Mouse (Mus musculus): Measurements from ENCODE around the gene Rbm42. TPM values are rescaled to one million over a fixed set of nuclear protein-coding genes. Genes with fewer than 3 reads are reported as not detected.

Rbm42 gene
- polyA plus RNA-seq, 1 experiment = 23.2 TPM

DNA sequence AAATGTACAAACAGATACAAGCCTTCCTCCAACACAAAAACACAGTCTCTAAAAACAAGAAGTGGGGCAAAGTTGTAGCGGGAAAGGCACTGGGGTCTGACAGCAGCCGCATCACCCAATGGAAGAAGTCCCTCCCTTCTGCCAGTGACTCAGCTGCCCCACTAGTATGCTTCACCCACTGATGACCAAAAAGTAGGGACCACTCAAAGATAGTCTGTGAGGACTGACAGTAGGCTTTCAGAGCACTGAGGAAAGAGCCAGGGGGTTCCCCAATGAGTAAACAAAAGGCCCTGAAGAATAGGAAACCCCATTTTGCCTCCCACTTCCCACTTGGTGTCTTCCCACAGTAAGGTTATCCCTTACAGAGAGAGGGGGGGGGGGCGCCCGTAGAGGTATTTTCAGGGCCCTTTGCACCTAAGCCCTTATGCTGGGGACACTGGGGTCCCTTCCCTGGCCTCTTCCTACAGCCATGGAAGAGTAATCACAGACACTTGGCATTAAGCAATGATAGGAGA is 55.5 kb downstream of the Rbm42 start:
- no peaks in the 10 kb centered on the region for H3K9me3 ChIP-seq (ENCODE audit: control insufficient read depth, low read length)
- peaks cover 41% of the 10 kb centered on the region for H3K4me1 ChIP-seq (ENCODE audit: control insufficient read depth)
- no peaks in the 10 kb centered on the region for H3K36me3 ChIP-seq (ENCODE audit: control insufficient read depth)
- no peak overlapping the region for H3K4me3 ChIP-seq (replicated peaks)
- peaks cover 11% of the 10 kb centered on the region for H3K27me3 ChIP-seq (ENCODE audit: control insufficient read depth)
- TF ChIP-seq TAL1 (IDR thresholded peaks at IDR 0.05; ENCODE audit: low read length) = no peak
- TF ChIP-seq GATA1 (IDR thresholded peaks at IDR 0.05; ENCODE audit: low read length) = no peak

DNA sequence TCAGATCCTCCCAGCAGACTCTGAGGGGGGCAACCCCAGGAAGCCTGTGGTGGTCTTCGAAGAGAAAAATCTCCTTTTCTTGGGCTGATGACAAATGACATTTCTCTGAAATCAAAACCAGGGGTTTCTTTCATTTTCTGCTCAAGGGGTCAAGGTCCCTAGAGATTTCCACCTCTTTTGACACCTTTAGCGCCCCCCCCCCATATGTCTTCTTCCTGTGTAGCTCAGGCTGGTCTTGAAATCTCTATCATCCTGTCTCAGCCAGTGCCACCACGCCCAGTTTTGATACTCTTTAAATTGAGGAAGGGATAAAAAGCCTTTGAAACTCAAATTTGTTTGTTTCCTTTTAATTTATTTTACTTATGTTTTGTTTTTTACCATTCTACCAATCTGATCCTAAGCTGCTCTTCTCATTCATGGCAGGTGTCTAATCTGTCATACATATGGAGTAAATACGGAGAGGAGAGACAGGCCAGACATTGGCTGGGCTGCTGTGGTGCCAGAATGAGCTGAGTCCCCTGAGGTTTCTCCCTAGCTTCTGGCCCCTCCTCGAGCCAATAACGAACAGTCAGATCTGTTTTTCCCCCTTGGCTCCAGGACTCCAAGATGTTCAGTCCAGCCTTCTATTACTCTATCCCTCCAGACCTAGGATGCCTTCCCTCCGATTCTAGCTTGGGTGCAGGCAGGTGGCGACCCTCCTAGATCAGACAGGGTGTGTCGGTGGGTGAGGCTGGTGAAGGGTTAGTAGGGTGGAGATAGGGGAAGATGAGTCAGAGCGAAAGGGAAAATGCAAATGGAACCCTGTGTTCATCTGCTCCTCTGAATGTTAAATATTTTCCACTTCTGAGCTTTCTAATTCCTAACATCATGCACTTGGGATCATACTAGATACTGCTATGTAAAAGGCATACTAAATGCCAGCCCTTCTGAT is 56.3 kb downstream of the Rbm42 start:
- no peaks in the 10 kb centered on the region for H3K9me3 ChIP-seq (ENCODE audit: control insufficient read depth, low read length)
- no peaks in the 10 kb centered on the region for H3K36me3 ChIP-seq (ENCODE audit: control insufficient read depth)
- peaks cover 47% of the 10 kb centered on the region for H3K4me1 ChIP-seq (ENCODE audit: control insufficient read depth)
- H3K4me3 ChIP-seq (replicated peaks) = no peak overlapping the region
- peaks cover 11% of the 10 kb centered on the region for H3K27me3 ChIP-seq (ENCODE audit: control insufficient read depth)
- no peak for TF ChIP-seq GATA1 (IDR thresholded peaks at IDR 0.05; ENCODE audit: low read length)
- no peak for TF ChIP-seq TAL1 (IDR thresholded peaks at IDR 0.05; ENCODE audit: low read length)

DNA sequence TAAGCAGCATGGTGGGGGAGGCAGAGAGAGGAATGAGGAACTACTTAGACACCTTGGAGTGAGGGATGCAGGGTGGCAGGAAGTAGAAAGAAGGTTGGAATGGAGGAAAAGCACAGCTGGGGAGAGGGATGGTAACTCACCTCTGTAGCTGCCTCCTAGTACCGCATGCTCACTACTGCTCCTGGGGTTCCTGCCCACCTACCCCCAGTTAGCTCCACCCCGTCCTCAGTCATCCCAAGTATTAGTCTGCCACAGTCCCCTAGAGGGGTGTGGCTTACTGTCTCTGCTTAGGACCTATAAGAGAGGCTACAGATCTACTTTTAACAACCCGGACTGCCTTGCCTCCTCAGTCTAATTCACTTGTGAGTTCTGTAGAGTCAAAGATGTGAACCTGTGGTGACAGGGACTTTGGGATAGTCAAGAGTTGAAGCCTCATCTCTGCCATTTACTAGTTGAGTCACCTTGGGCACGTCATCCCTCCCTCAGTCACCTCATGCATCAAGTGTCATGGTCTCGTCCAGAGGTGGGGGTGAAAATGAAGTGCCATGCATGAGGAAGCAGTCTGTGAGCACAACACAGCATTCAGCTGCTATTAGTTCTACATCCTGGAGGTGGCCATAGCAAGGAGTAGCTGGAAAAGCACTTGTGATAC is 57.2 kb downstream of the Rbm42 start:
- Histone ChIP-seq H3K9me3 (ENCODE audit: control insufficient read depth, low read length) (no peaks in the 10 kb centered on the region), H3K27me3 (ENCODE audit: control insufficient read depth) (peaks cover 11% of the 10 kb centered on the region), H3K36me3 (ENCODE audit: control insufficient read depth) (no peaks in the 10 kb centered on the region), H3K4me1 (ENCODE audit: control insufficient read depth) (peaks cover 48% of the 10 kb centered on the region), H3K4me3 (replicated peaks) (no peak overlapping the region)
- TF ChIP-seq GATA1 (IDR thresholded peaks at IDR 0.05; ENCODE audit: low read length) = no peak
- no peak for TF ChIP-seq TAL1 (IDR thresholded peaks at IDR 0.05; ENCODE audit: low read length)

DNA sequence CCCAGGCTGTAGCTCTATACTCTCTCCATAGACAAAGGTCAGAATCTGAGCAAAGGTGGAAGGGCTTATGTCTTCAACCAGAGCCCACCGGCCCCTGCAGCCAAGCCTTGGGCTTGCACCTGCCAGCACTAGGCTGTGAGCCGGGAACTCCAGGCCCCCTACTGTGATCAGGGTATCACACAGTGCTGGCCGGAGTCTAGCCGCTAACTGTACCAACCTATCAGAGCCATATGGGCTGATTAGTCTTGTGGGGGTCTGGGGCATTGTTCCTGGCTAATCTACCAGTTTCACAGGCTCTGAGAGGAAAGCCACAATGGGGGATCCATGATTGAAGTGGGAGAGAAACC is 58.5 kb downstream of the Rbm42 start:
- no peak overlapping the region for H3K4me3 ChIP-seq (replicated peaks)
- peaks cover 8% of the 10 kb centered on the region for H3K27me3 ChIP-seq (ENCODE audit: control insufficient read depth)
- H3K4me1 ChIP-seq (ENCODE audit: control insufficient read depth) = peaks cover 61% of the 10 kb centered on the region
- H3K9me3 ChIP-seq (ENCODE audit: control insufficient read depth, low read length) = no peaks in the 10 kb centered on the region
- H3K36me3 ChIP-seq (ENCODE audit: control insufficient read depth) = peaks cover 8% of the 10 kb centered on the region
- no peak for TF ChIP-seq TAL1 (IDR thresholded peaks at IDR 0.05; ENCODE audit: low read length)
- no peak for TF ChIP-seq GATA1 (IDR thresholded peaks at IDR 0.05; ENCODE audit: low read length)

Other genes starting within 250 kb of the Rbm42 start
- 0.91 and 1.6 TPM in 2 replicates for gene Tyrobp, start 236.6 kb downstream of the Rbm42 start, polyA plus RNA-seq (2012)
- gene Hcst, start 230.5 kb downstream of the Rbm42 start, polyA plus RNA-seq (2012) = not detected in 2 replicates
- 0.23 and 0.30 TPM in 2 replicates for gene Nfkbid, start 228.6 kb downstream of the Rbm42 start, polyA plus RNA-seq (2012)
- 0.13 and 0.33 TPM in 2 replicates for gene Aplp1, start 204.8 kb downstream of the Rbm42 start, polyA plus RNA-seq (2012)
- 0.02 and 0.05 TPM in 2 replicates for gene Kirrel2, start 192.6 kb downstream of the Rbm42 start, polyA plus RNA-seq (2012)
- gene Nphs1, start 192.0 kb downstream of the Rbm42 start, polyA plus RNA-seq (2012) = not detected in 2 replicates
- 0.11 and 0.36 TPM in 2 replicates for gene Prodh2, start 156.7 kb downstream of the Rbm42 start, polyA plus RNA-seq (2012)
- gene Arhgap33, start 115.3 kb downstream of the Rbm42 start, polyA plus RNA-seq (2012) = 11.7 and 13.0 TPM in 2 replicates
- 3.7 and 6.8 TPM in 2 replicates for gene Hspb6, start 98.1 kb downstream of the Rbm42 start, polyA plus RNA-seq (2012)
- gene Proser3, start 98.0 kb downstream of the Rbm42 start, polyA plus RNA-seq (2012) = 1.9 and 2.3 TPM in 2 replicates
- gene Lin37, start 90.5 kb downstream of the Rbm42 start, polyA plus RNA-seq (2012) = 14.5 and 17.0 TPM in 2 replicates
- 5.6 and 7.7 TPM in 2 replicates for gene U2af1l4, start 87.0 kb downstream of the Rbm42 start, polyA plus RNA-seq (2012)
- gene Gm49396, start 87.0 kb downstream of the Rbm42 start, polyA plus RNA-seq (2012) = 0.15 and 0.18 TPM in 2 replicates
- gene Psenen, start 86.7 kb downstream of the Rbm42 start, polyA plus RNA-seq (2012) = 8.0 and 8.9 TPM in 2 replicates
- gene Igflr1, start 84.9 kb downstream of the Rbm42 start, polyA plus RNA-seq (2012) = 0.61 and 1.5 TPM in 2 replicates
- gene Kmt2b, start 61.6 kb downstream of the Rbm42 start, polyA plus RNA-seq (2012) = 5.2 and 6.8 TPM in 2 replicates
- 0.07 and 0.20 TPM in 2 replicates for gene Zbtb32, start 51.4 kb downstream of the Rbm42 start, polyA plus RNA-seq (2012)
- 0.10 and 0.14 TPM in 2 replicates for gene Upk1a, start 37.5 kb downstream of the Rbm42 start, polyA plus RNA-seq (2012)
- 15.7 and 23.9 TPM in 2 replicates for gene Cox6b1, start 24.2 kb downstream of the Rbm42 start, polyA plus RNA-seq (2012)
- gene Etv2, start 14.5 kb downstream of the Rbm42 start, polyA plus RNA-seq (2012) = not detected in 2 replicates
- 2.9 and 5.4 TPM in 2 replicates for gene Haus5, start 14.7 kb upstream of the Rbm42 start, polyA plus RNA-seq (2012)
- not detected in 2 replicates for gene Pmis2, start 21.3 kb upstream of the Rbm42 start, polyA plus RNA-seq (2012)
- not detected in 2 replicates for gene 2200002J24Rik, start 48.6 kb upstream of the Rbm42 start, polyA plus RNA-seq (2012)
- not detected in 2 replicates for gene Atp4a, start 61.9 kb upstream of the Rbm42 start, polyA plus RNA-seq (2012)
- 1.3 and 1.6 TPM in 2 replicates for gene Tmem147, start 79.2 kb upstream of the Rbm42 start, polyA plus RNA-seq (2012)
- not detected in 2 replicates for gene Gapdhs, start 93.4 kb upstream of the Rbm42 start, polyA plus RNA-seq (2012)
- 0.15 TPM in 1 of 2 replicates, not detected in the other for gene Sbsn, start 101.2 kb upstream of the Rbm42 start, polyA plus RNA-seq (2012)
- gene Dmkn, start 113.4 kb upstream of the Rbm42 start, polyA plus RNA-seq (2012) = not detected in 2 replicates
- gene Krtdap, start 137.6 kb upstream of the Rbm42 start, polyA plus RNA-seq (2012) = not detected in 2 replicates
- 0.08 TPM in 1 of 2 replicates, not detected in the other for gene Ffar2, start 173.5 kb upstream of the Rbm42 start, polyA plus RNA-seq (2012)
- 0.02 TPM in 1 of 2 replicates, not detected in the other for gene Ffar3, start 205.9 kb upstream of the Rbm42 start, polyA plus RNA-seq (2012)
- gene Ffar1, start 211.2 kb upstream of the Rbm42 start, polyA plus RNA-seq (2012) = not detected in 2 replicates
- gene Cd22, start 230.0 kb upstream of the Rbm42 start, polyA plus RNA-seq (2012) = not detected in 2 replicates